ENCODE assay signal across 8 mouse cellular contexts in the genomic region with DNA sequence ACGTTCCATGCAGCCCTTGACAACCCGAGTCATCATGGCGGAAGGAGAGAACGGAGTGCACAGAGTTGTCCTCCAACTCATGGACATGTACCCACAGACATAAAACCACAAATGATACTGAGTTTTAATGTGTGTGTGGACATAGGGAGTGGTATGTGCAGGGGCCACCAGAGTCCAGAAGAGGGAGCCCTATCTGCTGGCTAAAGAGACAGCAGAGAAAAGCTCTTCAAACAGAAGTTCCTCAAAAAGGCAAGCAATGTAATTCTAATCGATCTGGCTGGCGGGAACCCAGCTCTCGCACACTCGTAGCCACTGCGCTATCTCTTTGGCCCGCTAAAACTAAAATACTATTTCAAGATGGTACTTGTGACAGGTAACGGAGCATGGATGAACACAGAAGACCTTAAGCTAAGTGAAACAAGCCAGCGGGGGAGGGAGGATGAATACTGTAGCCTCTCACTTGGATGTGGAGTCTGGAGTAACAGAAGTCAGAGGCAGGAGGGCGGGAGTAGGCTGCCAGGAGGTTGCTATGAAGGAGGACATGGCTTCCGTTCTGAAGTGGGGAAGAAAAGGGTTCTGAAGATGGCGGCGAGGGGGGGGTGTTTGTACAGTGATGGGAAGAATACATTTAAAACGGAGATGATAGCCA. TPM values are rescaled to one million over a fixed set of nuclear protein-coding genes. Genes with fewer than 3 reads are reported as not detected.
A peak's percentile ranks its signal among the peaks of the same experiment; 100 is the strongest.
DNase-seq lines count a peak whose midpoint lies in the region; ATAC-seq lines count a peak whose summit lies in the region.

No protein-coding gene starts in this region.

- peak; percentile 92 for ATAC-seq in granulocyte monocyte progenitor cell, adult 5-6 weeks (replicated peaks; ENCODE audit: poor library complexity, severe bottlenecking)
- peak; percentile 43; the same call in 1 of the 2 replicates for ATAC-seq in monocyte, adult 5-6 weeks (replicated peaks; ENCODE audit: insufficient number of reproducible peaks, low FRiP score, low TSS enrichment, poor library complexity, severe bottlenecking)

- DNase-seq in gastrocnemius, postnatal 10 days = peak; percentile 17
- no peak for DNase-seq in gastrocnemius, postnatal 25 days
- peak; percentile 23 for DNase-seq in right cerebral cortex, postnatal 25 days
- DNase-seq in right cerebral cortex, adult 18-20 months = no peak
- no peak for DNase-seq in spleen, postnatal 4 days (ENCODE audit: low spot score in 2 of 2)
- no peak for DNase-seq in ovary, postnatal 36 days (ENCODE audit: low spot score)

RNA-seq across cellular contexts. Expression of gene Sash1, which starts 51.9 kb away (rescaled TPM):
- total RNA-seq in gastrocnemius, postnatal 10 days (2021) = 10 to 100 TPM; 40.9 to 45.2 TPM
- 10 to 100 TPM; 13.4 to 16.9 TPM for total RNA-seq in gastrocnemius, postnatal 25 days (2021)
- 1.9 and 2.4 TPM in 2 replicates for total RNA-seq in granulocyte monocyte progenitor cell, adult 5-6 weeks (2014; fragmentation: Nextera tagmentation)
- 2.1 and 2.4 TPM in 2 replicates for total RNA-seq in granulocyte monocyte progenitor cell, adult 5-6 weeks (2017)
- total RNA-seq in monocyte, adult 5-6 weeks (2017) = 3.2 to 4.5 TPM (median 4.5 TPM) in 3 replicates

Comparison
In these comparisons a context has a peak if more than half of its experiments do, and no peak if none do; other contexts are left out.
1. DNase-seq: peak in gastrocnemius, postnatal 10 days (single experiment) and right cerebral cortex, postnatal 25 days (single experiment); none in gastrocnemius, postnatal 25 days (single experiment), right cerebral cortex, adult 18-20 months (single experiment), spleen, postnatal 4 days (0 of 2) and ovary, postnatal 36 days (single experiment).